Mouse (Mus musculus) bone marrow macrophage, adult 2 months (primary cell): Measurements from ENCODE around the gene Plch2. TPM values are rescaled to one million over a fixed set of nuclear protein-coding genes. Genes with fewer than 3 reads are reported as not detected.

Experiments used
- H3K27ac ChIP-seq: 2 replicates; pipeline ENCODE4 v1.5.1; 2012; ENCODE audit warnings: low read depth, low read length; ENCODE audit not compliant: insufficient read depth
- H3K4me1 ChIP-seq: 2 replicates; pipeline ENCODE4 v1.6.1; 2012; ENCODE audit warnings: low read length; ENCODE audit not compliant: control insufficient read depth, insufficient read depth
- H3K4me3 ChIP-seq: 2 replicates; pipeline ENCODE4 v1.5.1; 2012; ENCODE audit warnings: mild to moderate bottlenecking, low read length, moderate library complexity; ENCODE audit not compliant: insufficient read depth
- CTCF ChIP-seq: IDR thresholded peaks from 2 replicates; pipeline ENCODE4 v1.5.1; 2012; ENCODE audit warnings: low read depth, mild to moderate bottlenecking, low read length, moderate library complexity
- POLR2A ChIP-seq: IDR thresholded peaks from 2 replicates; pipeline ENCODE4 v1.6.1; 2012; ENCODE audit warnings: mild to moderate bottlenecking, low read depth, low read length, borderline replicate concordance
- polyA plus RNA-seq: library from polyadenylated mRNA; stranded (reverse); fragments of >200 nt; gene quantifications from 2 replicates; pipeline ENCODE4 v1.2.4, GENCODE M21; 2012; ENCODE audit not compliant: missing spikeins, insufficient read depth, insufficient read length

The Plch2 gene
- polyA plus RNA-seq, 1 experiment: not detected

DNA sequence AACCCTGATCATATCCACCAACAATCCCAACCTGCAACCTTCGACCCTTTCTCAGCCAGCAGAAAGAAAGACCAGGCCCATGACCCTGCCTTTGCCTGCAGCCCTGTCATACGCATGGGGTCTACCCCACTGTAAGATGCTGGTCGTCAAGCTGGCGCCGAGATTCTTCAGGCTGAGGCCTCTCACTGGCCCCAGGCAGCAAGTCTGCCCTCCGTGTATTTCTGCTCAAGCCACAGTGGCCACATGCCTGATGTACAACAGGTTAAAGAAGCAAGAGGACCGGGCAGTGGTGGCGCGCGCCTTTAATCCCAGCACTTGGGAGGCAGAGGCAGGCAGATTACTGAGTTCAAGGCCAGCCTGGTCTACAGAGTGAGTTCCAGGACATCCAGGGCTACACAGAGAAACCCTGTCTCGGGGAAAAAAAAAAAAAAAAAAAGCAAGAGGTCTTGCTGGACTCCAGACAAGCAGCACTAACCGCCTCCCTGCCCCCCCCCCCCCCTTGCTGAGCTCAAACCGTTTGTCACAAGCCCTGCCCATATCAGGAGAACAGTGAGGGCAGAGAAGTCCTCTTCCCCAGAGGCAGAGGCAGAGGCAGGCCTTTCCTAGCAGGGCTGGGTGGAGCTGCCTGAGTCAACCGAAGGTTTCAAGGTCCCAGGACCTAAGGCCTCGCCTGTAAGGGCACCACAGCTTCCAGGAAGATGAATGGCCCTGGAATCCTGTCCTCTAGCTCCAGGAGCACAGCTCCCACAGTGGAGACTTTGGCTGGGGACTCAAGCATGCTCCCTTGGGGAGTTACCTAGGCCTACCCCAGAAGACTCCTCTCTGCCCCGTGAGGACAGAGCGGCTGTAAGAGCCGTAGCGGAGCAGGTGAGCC, 74.1 kb downstream of the Plch2 start:
- Histone ChIP-seq H3K4me3 (no peak overlapping the region), H3K27ac (no peak overlapping the region), H3K4me1 (no peaks in the 10 kb centered on the region)
- TF ChIP-seq POLR2A: no peak
- no peak for TF ChIP-seq CTCF

- H3K4me1 ChIP-seq: no peaks in the 10 kb centered on the region
- no peak overlapping the region for H3K4me3 ChIP-seq
- no peak overlapping the region for H3K27ac ChIP-seq
- TF ChIP-seq CTCF (peak; percentile 64; the same call in 1 of the 2 replicates), POLR2A (no peak)
These were observed 75.1 kb downstream of the Plch2 start for GRCm38 (mm10) chr4:154981530-154981929.

- no peak overlapping the region for H3K27ac ChIP-seq
- TF ChIP-seq POLR2A (no peak), CTCF (no peak)
- no peak overlapping the region for H3K4me3 ChIP-seq
- H3K4me1 ChIP-seq: no peaks in the 10 kb centered on the region
These were observed 75.5 kb downstream of the Plch2 start for GRCm38 (mm10) chr4:154981076-154981475.

DNA sequence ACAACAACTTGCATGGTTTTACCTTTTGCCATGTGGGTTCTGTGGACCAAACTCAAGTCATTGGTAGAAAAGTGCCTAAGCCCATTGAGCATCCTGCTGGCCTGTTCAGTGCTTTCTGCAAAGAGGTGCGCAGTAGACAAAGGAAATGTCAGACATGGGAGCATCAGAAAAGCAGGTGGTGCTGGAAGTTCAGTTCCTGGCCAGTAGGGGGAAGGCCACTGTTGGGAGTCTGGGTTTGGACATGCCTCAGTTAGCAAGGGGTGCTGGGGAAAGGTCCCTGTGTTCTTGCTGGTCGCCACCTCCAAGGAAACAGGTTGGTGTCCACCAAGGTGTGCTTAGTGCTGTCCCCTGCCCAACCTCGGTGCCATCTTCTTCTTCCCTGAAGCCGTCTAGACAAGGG, 76.5 kb downstream of the Plch2 start:
- Histone ChIP-seq H3K4me1 (no peaks in the 10 kb centered on the region), H3K27ac (no peak overlapping the region), H3K4me3 (no peak overlapping the region)
- TF ChIP-seq POLR2A (no peak), CTCF (no peak)

- Histone ChIP-seq H3K27ac (no peak overlapping the region), H3K4me1 (peaks cover under 1% of the 10 kb centered on the region; the same call in 1 of the 2 replicates), H3K4me3 (no peak overlapping the region)
- TF ChIP-seq CTCF (no peak), POLR2A (no peak)
These were observed 82.4 kb downstream of the Plch2 start for GRCm38 (mm10) chr4:154974163-154974611.

- Histone ChIP-seq H3K4me1 (peaks cover 14% of the 10 kb centered on the region), H3K27ac (no peak overlapping the region), H3K4me3 (no peak overlapping the region)
- TF ChIP-seq POLR2A (no peak), CTCF (no peak)
These were observed 84.0 kb downstream of the Plch2 start for GRCm38 (mm10) chr4:154972546-154972945.

DNA sequence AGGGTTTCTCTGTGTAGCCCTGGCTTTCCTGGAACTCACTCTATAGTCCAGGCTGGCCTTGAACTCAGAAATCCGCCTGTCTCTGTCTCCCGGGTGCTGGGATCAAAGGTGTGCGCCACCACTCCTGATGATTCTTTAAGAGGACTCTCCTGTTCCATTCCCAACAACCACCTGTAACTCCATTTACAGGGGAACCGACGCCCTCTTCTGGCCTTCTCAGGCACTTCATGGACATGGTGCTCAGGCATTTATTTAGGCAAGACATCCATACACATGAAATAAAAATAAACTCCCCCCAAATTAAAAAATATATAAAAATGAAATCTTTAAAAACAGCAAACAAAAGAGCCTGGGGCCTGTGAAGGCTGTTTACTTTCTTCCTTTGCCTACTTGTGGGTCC, 89.4 kb downstream of the Plch2 start:
- H3K27ac ChIP-seq: peak overlapping the region; percentile 31
- no peak overlapping the region for H3K4me3 ChIP-seq
- no peak; the same call in 1 of the 2 replicates for TF ChIP-seq CTCF
- TF ChIP-seq POLR2A: no peak
- H3K4me1 ChIP-seq: peaks cover 31% of the 10 kb centered on the region

DNA sequence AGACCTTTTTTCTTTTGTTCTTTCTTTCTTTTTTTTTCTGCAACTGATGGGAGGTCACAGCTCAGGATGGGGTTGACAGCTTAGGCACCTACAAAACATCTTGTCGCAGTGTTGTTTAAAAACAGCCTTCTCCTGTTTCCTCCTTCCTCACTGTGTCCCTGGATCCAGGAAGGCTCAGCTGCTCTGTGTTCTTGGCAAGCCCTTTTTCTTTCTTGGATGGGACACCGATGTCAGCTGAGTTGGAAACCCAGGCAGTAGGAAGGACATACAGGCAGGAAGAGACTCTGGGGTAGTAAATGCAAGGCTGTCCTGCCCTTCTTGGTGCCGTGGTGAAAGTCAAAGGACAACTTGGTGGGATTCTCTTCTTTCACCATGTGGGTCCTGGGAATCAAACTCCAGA, 90.7 kb downstream of the Plch2 start:
- TF ChIP-seq CTCF (no peak), POLR2A (no peak)
- Histone ChIP-seq H3K4me3 (no peak overlapping the region), H3K4me1 (peaks cover 31% of the 10 kb centered on the region), H3K27ac (no peak overlapping the region)

GRCm38 (mm10) chr4:154964581-154965235, 91.9 kb downstream of the Plch2 start:
- H3K27ac ChIP-seq: peak overlapping the region; percentile 70
- TF ChIP-seq POLR2A (no peak), CTCF (no peak)
- H3K4me1 ChIP-seq: peaks cover 31% of the 10 kb centered on the region
- H3K4me3 ChIP-seq: peak overlapping the region; percentile 95

DNA sequence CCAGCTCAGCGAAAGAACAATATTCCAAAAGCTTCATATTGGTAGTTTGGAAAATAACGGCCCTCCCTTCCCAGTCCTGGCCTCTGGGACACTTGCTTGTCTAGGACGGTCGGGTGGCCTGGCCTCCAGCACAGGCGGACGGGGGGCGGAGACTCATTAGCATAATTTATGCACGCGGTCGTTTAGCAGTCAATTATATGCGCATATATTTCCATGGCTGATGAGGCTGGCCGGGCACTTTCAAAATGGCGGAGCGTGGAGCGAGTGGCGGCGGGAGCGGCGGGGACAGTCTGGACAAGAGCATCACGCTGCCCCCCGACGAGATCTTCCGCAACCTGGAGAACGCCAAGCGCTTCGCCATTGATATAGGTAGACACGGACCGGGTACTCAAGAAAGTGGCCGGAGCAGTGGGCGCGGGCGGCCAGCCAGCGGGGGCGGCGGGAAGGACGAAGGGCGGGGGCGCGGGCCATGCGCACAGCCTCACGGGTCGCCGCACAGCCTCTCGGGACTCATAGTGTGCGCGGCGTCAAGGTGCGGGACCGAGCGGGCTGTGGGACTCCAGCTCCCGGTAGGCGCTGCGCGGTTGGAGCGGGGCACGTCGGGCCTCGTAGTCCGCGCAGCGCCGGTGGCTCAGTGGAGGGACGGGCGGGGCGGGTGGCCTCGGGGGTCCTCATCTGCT, 92.5 kb downstream of the Plch2 start, which contains the start of gene Pank4:
TSS of gene Pank4 (plus strand) at position 223 of the 680 bp plus-strand sequence.
- peak within 1 kb of the TSS; percentile 70 for H3K27ac ChIP-seq
- TF ChIP-seq CTCF (no peak), POLR2A (no peak)
- peaks cover 29% of the 10 kb centered on the region for H3K4me1 ChIP-seq
- peak within 1 kb of the TSS; percentile 95 for H3K4me3 ChIP-seq
